Mouse (Mus musculus) adipose tissue, adult 10 weeks (tissue): ENCODE results near the gene Zfp418. TPM values are rescaled to one million over a fixed set of nuclear protein-coding genes. Genes with fewer than 3 reads are reported as not detected.

Experiments used
- polyA plus RNA-seq: library from polyadenylated mRNA; stranded (reverse); fragments of 350-450 nt; fragmentation: Illumina TruSeq; extraction: RNeasy Lipid Tissue Mini Kit (QIAGEN cat#74804); gene quantifications from one replicate; pipeline ENCODE4 v1.2.3, GENCODE M21; 2014; ENCODE audit warnings: low read depth, low replicate concordance

Gene Zfp418
- polyA plus RNA-seq = 1.5 TPM

GRCm38 (mm10) chr7:7171227-7172147 is at the start of gene Zfp418:
Zfp418 (plus strand) TSS chr7:7171330.

DNA sequence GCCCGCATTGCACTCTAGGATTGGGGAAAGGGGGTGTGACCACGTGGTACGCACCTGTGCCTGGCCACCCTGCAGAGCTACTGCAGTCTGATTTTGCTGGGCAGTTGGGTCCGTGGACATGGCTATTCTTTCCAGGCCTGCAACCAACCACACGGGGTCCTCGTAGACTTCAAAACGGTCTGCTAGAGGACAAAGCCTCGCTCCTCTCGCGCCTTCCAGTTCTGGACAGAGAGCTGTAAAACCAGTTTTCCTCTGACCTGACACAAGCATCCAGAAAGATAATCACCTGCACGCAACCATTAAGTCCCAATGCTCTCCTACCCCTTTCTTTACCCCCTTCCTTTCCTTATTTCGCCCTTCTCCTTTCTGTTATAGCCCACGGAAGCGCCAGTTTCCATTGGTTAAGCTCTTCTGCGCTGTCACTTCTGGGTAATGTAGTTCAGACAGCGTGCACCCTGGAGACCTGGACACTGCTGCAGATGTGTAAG is 34.7 kb upstream of the Zfp418 start, which contains the start of gene Zfp773:
Zfp773 (minus strand) TSS at position 377 of the 488 bp plus-strand sequence.

GRCm38 (mm10) chr7:7209313-7210151 is 38.4 kb downstream of the Zfp418 start, which contains the start of gene Zfp772:
Zfp772 (minus strand) TSS chr7:7209998.

Other genes with a start within 250 kb of the Zfp418 start
- gene Aurkc, start 176.0 kb upstream of the Zfp418 start, polyA plus RNA-seq = 1.3 TPM
- gene Zfp954, start 49.8 kb upstream of the Zfp418 start, polyA plus RNA-seq = 8.2 TPM
- 0.66 TPM for gene Zfp773, start 34.6 kb upstream of the Zfp418 start, polyA plus RNA-seq
- gene Zfp772, start 38.7 kb downstream of the Zfp418 start, polyA plus RNA-seq = 4.2 TPM
- gene Vmn2r29, start 76.0 kb downstream of the Zfp418 start, polyA plus RNA-seq = 1.7 TPM
- gene Gm45844, start 107.0 kb downstream of the Zfp418 start, polyA plus RNA-seq = 2.3 TPM
- 41.3 TPM for gene Clcn4, start 129.5 kb downstream of the Zfp418 start, polyA plus RNA-seq
- not detected for gene Vmn2r30, start 166.3 kb downstream of the Zfp418 start, polyA plus RNA-seq
- gene Gm45783, start 203.2 kb downstream of the Zfp418 start, polyA plus RNA-seq = not detected
- gene Vmn2r31, start 228.4 kb downstream of the Zfp418 start, polyA plus RNA-seq = not detected